Mouse (Mus musculus) intestine, embryonic 16.5 days (tissue): ENCODE data around the gene Tmem106a. TPM values are rescaled to one million over a fixed set of nuclear protein-coding genes. Genes with fewer than 3 reads are reported as not detected.
"Not testable (repeated sequence)": the region's sequence is repeated elsewhere in the genome, so short reads cannot be mapped to it uniquely, and the experiment has no call there.

Experiments
- ATAC-seq: fragments of 200-750 bp; cut with Nextera tagmentation; 2 replicates; pipeline ENCODE4 v1.8.0; 2017; ENCODE audit warnings: moderate TSS enrichment, moderate library complexity
- H3K27ac ChIP-seq: fragments of 300-500 bp; sonication (generic); 2 replicates; pipeline ENCODE4 v1.5.1; 2014; ENCODE audit warnings: mild to moderate bottlenecking, low read length
- H3K27me3 ChIP-seq: fragments of 300-500 bp; sonication (generic); replicated peaks from 2 replicates; pipeline ENCODE4 v1.6.1; 2014; ENCODE audit warnings: low read length, control low read depth, mixed read lengths; ENCODE audit not compliant: control insufficient read depth, insufficient read depth
- H3K36me3 ChIP-seq: fragments of 300-500 bp; sonication (generic); 2 replicates; pipeline ENCODE4 v1.6.1; 2014; ENCODE audit warnings: low read length, control low read depth; ENCODE audit not compliant: control insufficient read depth, insufficient read depth
- H3K4me1 ChIP-seq: fragments of 300-500 bp; sonication (generic); 2 replicates; pipeline ENCODE4 v1.6.1; 2014; ENCODE audit warnings: low read length, control low read depth, mixed read lengths; ENCODE audit not compliant: control insufficient read depth, insufficient read depth
- H3K4me2 ChIP-seq: fragments of 300-500 bp; sonication (generic); 2 replicates; pipeline ENCODE4 v1.6.1; 2014; ENCODE audit warnings: low read depth, low read length, control low read depth
- H3K4me3 ChIP-seq: fragments of 300-500 bp; sonication (generic); 2 replicates; pipeline ENCODE4 v1.5.1; 2014; ENCODE audit warnings: mild to moderate bottlenecking, low read length
- H3K9ac ChIP-seq: fragments of 300-500 bp; sonication (generic); 2 replicates; pipeline ENCODE4 v1.6.1; 2014; ENCODE audit warnings: low read depth, low read length
- H3K9me3 ChIP-seq: fragments of 300-500 bp; sonication (generic); 2 replicates; pipeline ENCODE4 v1.6.1; 2016; ENCODE audit warnings: low read length, control low read depth; ENCODE audit not compliant: control insufficient read depth
- WGBS: fragments of 180-500 bp; shearing (Covaris S2); extraction: QIAGEN DNeasy Blood & Tissue Kit; methylation state at CpG from one replicate; pipeline ENCODE4 v1.1.7; 2014; 5-methylcytosine and 5-hydroxymethylcytosine counted together
- polyA plus RNA-seq: library from polyadenylated mRNA; unstranded; fragments of >200 nt; fragmentation: Nextera tagmentation; extraction: Ambion mirVana; gene quantifications from 2 replicates; pipeline ENCODE4 v1.2.1, GENCODE M21; 2015

Tmem106a gene
- polyA plus RNA-seq, 1 experiment from 2014 or later = 38.6 TPM

- peak; percentile 95 for ATAC-seq
- WGBS = under 1% methylated on average over 32 of the region's 34 CpGs
These were observed 45.2 kb downstream of the Tmem106a start, which contains the start of gene Rdm1 for GRCm38 (mm10) chr11:101626995-101627856. Rdm1 (plus strand) TSS chr11:101627195.

DNA sequence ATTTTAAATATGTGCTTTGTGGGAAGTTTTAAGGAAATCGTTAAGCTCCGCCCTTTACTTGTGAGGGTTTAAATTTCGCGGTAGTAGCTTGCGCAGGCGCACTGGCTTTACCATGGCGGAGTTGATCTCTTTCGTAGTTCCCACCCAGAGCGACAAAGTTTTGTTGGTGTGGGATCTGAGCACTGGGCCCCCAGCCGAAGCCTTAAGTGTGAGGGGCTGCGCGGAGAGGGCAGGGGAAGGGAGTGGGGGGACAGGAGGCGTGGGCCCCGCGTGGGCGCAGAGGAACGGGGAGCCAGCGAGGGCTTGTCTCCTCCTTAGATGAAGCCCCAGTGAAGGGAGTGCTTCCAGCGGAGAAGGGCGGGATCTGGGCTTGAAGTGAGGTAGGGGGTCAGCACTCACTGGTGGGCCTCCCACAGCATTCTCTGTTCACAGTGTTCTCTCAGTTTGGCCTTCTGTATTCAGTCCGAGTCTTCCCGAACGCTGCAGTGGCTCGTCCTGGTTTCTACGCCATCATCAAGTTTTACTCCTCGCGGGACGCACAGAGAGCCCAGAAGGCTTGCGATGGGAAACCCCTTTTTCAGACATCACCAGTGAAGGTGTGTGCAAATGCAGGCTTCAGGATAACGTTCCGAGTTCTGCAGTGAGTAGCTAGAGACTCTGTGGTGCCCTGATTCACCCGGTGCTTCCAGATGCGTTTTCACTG, 46.0 kb downstream of the Tmem106a start:
- peak overlapping the region; percentile 95 for H3K9ac ChIP-seq
- no peaks in the 10 kb centered on the region; the same call in 1 of the 2 replicates for H3K9me3 ChIP-seq
- no peaks in the 10 kb centered on the region for H3K27me3 ChIP-seq
- H3K4me3 ChIP-seq = peak overlapping the region; percentile 70
- 0 out of 2 replicates have a peak, but pooled peaks cover 2% of the 10 kb centered on the region for H3K4me1 ChIP-seq
- H3K36me3 ChIP-seq = no peaks in the 10 kb centered on the region
- peak overlapping the region; percentile 88 for H3K4me2 ChIP-seq
- ATAC-seq = peak; percentile 43
- H3K27ac ChIP-seq = peak overlapping the region; percentile 100
- under 1% methylated on average over 33 of the region's 33 CpGs for WGBS

More at GRCm38 (mm10) chr11:101626995-101627856, 45.2 kb downstream of the Tmem106a start, which contains the start of gene Rdm1:
- H3K27ac ChIP-seq = peak within 1 kb of the TSS; percentile 100
- peak within 1 kb of the TSS; percentile 88 for H3K4me2 ChIP-seq
- no peaks in the 10 kb centered on the region for H3K36me3 ChIP-seq
- no peaks in the 10 kb centered on the region for H3K27me3 ChIP-seq
- 0 out of 2 replicates have a peak, but pooled peaks cover 2% of the 10 kb centered on the region for H3K4me1 ChIP-seq
- no peaks in the 10 kb centered on the region; the same call in 1 of the 2 replicates for H3K9me3 ChIP-seq
- H3K4me3 ChIP-seq = peak within 1 kb of the TSS; percentile 70
- peak within 1 kb of the TSS; percentile 95 for H3K9ac ChIP-seq

DNA sequence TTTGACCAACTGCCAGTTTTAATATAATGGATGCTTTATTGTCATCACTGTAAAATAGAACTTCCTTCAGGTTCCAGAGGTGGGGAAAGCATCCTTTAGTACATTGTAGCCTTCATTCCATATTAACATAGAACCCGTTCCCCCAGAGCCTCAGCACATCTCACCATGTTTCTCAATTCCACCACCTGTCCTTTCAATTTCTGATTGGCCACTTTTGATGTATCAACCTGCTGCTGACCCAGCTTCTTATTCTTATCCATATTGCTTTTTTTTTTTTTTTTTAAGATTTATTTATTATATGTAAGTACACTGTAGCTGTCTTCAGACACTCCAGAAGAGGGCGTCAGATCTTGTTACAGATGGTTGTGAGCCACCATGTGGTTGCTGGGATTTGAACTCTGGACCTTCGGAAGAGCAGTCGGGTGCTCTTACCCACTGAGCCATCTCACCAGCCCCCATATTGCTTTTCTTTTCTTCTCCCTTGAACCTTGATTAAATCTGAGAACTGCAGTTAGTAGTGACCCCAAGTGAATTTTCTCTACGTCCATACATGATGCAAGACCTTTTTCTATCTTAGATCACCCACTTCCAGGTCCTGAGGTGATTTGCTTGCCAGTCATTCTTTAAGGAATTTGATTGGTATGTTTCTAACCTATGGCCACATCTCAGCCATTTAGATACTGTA, 46.8 kb downstream of the Tmem106a start:
- not testable (repeated sequence) for H3K4me1 ChIP-seq, H3K27ac ChIP-seq, H3K4me3 ChIP-seq, ATAC-seq, H3K36me3 ChIP-seq, H3K9me3 ChIP-seq, H3K9ac ChIP-seq, H3K27me3 ChIP-seq
- peak overlapping the region; percentile 88 for H3K4me2 ChIP-seq
- 72% methylated on average over 4 of the region's 5 CpGs for WGBS

GRCm38 (mm10) chr11:101635660-101636059, 53.6 kb downstream of the Tmem106a start:
- Histone ChIP-seq H3K27ac (no peak overlapping the region), H3K27me3 (no peaks in the 10 kb centered on the region), H3K4me1 (no peaks in the 10 kb centered on the region), H3K9me3 (no peaks in the 10 kb centered on the region), H3K36me3 (peaks cover 5% of the 10 kb centered on the region; the same call in 1 of the 2 replicates), H3K9ac (no peak overlapping the region), H3K4me2 (no peak overlapping the region), H3K4me3 (no peak overlapping the region)
- WGBS = 84% methylated on average over 10 of the region's 10 CpGs
- ATAC-seq = no peak

GRCm38 (mm10) chr11:101639761-101640160, 57.7 kb downstream of the Tmem106a start:
- Histone ChIP-seq H3K27ac (no peak overlapping the region), H3K4me3 (no peak overlapping the region), H3K9ac (no peak overlapping the region), H3K36me3 (peaks cover 3% of the 10 kb centered on the region; the same call in 1 of the 2 replicates), H3K4me1 (no peaks in the 10 kb centered on the region), H3K27me3 (no peaks in the 10 kb centered on the region), H3K9me3 (no peaks in the 10 kb centered on the region), H3K4me2 (no peak overlapping the region)
- no peak for ATAC-seq
- WGBS = 90% methylated on average over 4 of the region's 4 CpGs

DNA sequence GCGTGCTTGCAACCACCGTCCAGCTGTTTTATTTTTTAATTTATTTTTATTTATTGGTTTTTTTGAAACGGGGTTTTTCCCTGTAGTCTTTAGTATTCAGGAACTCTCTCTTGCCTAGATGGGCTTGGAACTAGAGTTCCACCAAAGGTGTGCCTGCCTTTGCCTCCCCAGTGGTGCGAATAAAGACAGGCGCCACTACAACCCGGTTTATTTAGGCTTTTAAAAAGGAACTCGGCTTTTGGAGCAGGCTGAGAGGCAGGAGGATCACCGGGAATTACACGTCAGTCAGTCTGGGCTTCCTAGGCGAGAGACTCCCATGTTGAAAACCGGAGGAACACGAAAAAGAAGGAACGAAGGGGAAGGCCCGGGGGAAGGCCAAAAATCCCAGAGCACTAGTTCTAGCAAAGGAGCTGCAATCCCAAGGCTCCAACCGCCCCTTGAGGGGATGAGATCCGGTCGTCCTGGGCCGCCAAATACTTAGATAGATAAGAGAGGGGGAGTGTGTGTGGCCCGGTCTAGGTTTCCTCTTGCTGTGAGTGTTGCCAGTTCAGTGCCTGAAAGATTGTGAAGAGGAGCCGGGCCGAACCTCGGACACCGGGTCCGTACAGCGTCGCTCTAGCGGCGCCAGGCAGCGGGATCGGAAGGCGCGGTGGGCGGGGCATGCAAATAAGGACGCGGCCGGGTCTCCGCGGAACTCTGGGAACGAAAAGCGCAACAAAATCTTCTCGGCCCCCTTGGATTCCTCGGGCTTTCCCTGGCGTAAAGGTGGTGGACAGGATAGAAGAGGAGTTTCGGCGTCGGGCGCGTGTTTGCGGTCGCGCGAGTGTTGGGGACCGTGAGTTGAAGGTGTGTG, 59.0 kb downstream of the Tmem106a start:
- not testable (repeated sequence) for H3K4me1 ChIP-seq, H3K9me3 ChIP-seq, H3K36me3 ChIP-seq, H3K27me3 ChIP-seq
- peak overlapping the region; percentile 51 for H3K27ac ChIP-seq
- WGBS = 5% methylated on average over 49 of the region's 53 CpGs
- H3K4me2 ChIP-seq = peak overlapping the region; percentile 46
- ATAC-seq = peak; percentile 70
- peak overlapping the region; percentile 60 for H3K9ac ChIP-seq
- peak overlapping the region; percentile 40 for H3K4me3 ChIP-seq

Other genes with a start within 250 kb of the Tmem106a start
- 1.2 and 1.9 TPM in 2 replicates for gene G6pc, start 214.7 kb upstream of the Tmem106a start, polyA plus RNA-seq
- gene Aarsd1, start 164.6 kb upstream of the Tmem106a start, polyA plus RNA-seq = 53.6 and 64.0 TPM in 2 replicates
- 7.2 and 10.1 TPM in 2 replicates for gene Gm27029, start 157.4 kb upstream of the Tmem106a start, polyA plus RNA-seq
- gene Rundc1, start 157.2 kb upstream of the Tmem106a start, polyA plus RNA-seq = 16.6 and 19.1 TPM in 2 replicates
- gene Ptges3l, start 156.9 kb upstream of the Tmem106a start, polyA plus RNA-seq = 11.1 and 12.4 TPM in 2 replicates
- 251 and 288 TPM in 2 replicates for gene Rpl27, start 139.9 kb upstream of the Tmem106a start, polyA plus RNA-seq
- 29.7 and 31.1 TPM in 2 replicates for gene Ifi35, start 133.8 kb upstream of the Tmem106a start, polyA plus RNA-seq
- 21.0 and 22.1 TPM in 2 replicates for gene Rnd2, start 117.2 kb upstream of the Tmem106a start, polyA plus RNA-seq
- 69.9 and 88.2 TPM in 2 replicates for gene Vat1, start 116.0 kb upstream of the Tmem106a start, polyA plus RNA-seq
- gene Brca1, start 30.3 kb upstream of the Tmem106a start, polyA plus RNA-seq = 6.0 and 6.8 TPM in 2 replicates
- gene Nbr1, start 30.1 kb upstream of the Tmem106a start, polyA plus RNA-seq = 56.2 and 65.5 TPM in 2 replicates
- gene Gm11634, start 17.0 kb downstream of the Tmem106a start, polyA plus RNA-seq = not detected in 2 replicates
- 36.3 and 41.7 TPM in 2 replicates for gene Rdm1, start 45.0 kb downstream of the Tmem106a start, polyA plus RNA-seq
- gene Arl4d, start 83.3 kb downstream of the Tmem106a start, polyA plus RNA-seq = 6.6 and 6.9 TPM in 2 replicates
- gene Dhx8, start 150.7 kb downstream of the Tmem106a start, polyA plus RNA-seq = 21.4 and 23.0 TPM in 2 replicates
- 3.8 and 4.8 TPM in 2 replicates for gene Etv4, start 203.1 kb downstream of the Tmem106a start, polyA plus RNA-seq